Mouse (Mus musculus): ENCODE results near the gene Bud13.

GRCm38 (mm10) chr9:46272070-46272469 is 10.7 kb upstream of the Bud13 start:
- TF ChIP-seq GATA1 (IDR thresholded peaks at IDR 0.05; ENCODE audit: borderline replicate concordance, low read length): no peak
- TF ChIP-seq FLI1 (IDR thresholded peaks at IDR 0.05; ENCODE audit: low read length): no peak

All from megakaryocyte, embryonic 14.5 days (primary cell).